Mouse (Mus musculus) thymus, adult 2 months (tissue): Measurements from ENCODE around the gene Cdc42ep2.

Experiments used
- CTCF ChIP-seq: fragments of 200-500 bp; IDR thresholded peaks from 2 replicates; pipeline ENCODE4 v1.5.1; 2012; ENCODE audit warnings: mild to moderate bottlenecking, control low read depth, low read length, moderate library complexity, borderline replicate concordance; ENCODE audit not compliant: control insufficient read depth, poor library complexity, insufficient read depth; ENCODE audit errors: extremely low read depth
- POLR2A ChIP-seq: fragments of 200-500 bp; IDR thresholded peaks from 2 replicates; pipeline ENCODE4 v1.6.1; 2012; ENCODE audit warnings: mild to moderate bottlenecking, low read length, control low read depth, moderate library complexity; ENCODE audit not compliant: control insufficient read depth, poor library complexity, insufficient read depth; ENCODE audit errors: extremely low read depth

- TF ChIP-seq CTCF: no peak
- TF ChIP-seq POLR2A: no peak
These were observed 29.6 kb upstream of the Cdc42ep2 start for GRCm38 (mm10) chr19:5954031-5954710.
